Mouse (Mus musculus) embryonic fibroblast, embryonic 13.5 days (primary cell): Measurements from ENCODE around the gene Porcn.

Experiments
- CTCF ChIP-seq: IDR thresholded peaks from 2 replicates; pipeline ENCODE4 v1.5.1; 2011; ENCODE audit warnings: mild to moderate bottlenecking, control low read depth, low read length, moderate library complexity, borderline replicate concordance; ENCODE audit not compliant: insufficient read depth
- POLR2A ChIP-seq: IDR thresholded peaks from 2 replicates; pipeline ENCODE4 v1.6.1; 2011; ENCODE audit warnings: low read depth, mild to moderate bottlenecking, control low read depth, low read length, moderate library complexity

DNA sequence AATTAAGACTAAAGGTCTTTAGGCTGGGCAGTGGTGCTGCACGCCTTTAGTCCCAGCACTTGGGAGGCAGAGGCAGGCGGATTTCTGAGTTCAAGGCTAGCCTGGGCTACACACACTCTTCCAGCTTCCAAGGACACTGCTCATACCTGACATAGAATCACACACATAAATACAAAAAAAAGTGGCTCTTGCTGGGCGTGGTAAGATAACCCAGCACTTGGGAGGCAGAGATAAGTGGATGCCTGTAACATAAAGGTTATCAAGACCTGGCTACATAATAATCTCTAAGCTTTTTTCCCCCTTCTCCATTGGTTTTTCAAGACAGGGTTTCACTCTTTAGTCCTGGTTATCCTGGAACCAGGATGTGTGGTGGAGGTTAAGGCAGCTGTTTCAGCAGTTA, 27.3 kb upstream of the Porcn start:
- TF ChIP-seq CTCF (no peak), POLR2A (no peak)
